Mouse (Mus musculus): ENCODE measurements around the gene Serpina16.

DNA sequence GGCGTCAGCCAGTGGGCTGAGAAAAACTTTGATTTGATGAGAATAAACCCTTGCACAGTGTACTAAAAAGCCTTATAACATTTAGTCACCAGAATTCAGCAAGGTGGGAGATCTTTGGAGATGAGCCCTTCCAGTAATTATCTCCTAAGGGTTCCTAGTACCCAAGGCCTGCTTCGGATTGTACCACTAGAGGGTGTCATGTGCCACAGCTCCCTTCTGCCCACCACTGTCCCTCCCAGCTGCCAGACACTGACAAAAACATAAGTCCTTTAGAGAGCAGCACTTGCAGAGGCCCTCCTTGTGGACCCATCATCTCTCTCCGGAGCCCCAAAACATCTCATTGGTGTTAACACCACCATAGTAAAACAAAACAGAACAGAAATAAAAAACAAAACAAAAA is 35.6 kb upstream of the Serpina16 start:
- TF ChIP-seq POLR2A (IDR thresholded peaks at IDR 0.05; ENCODE audit: insufficient read depth, low read length) (no peak), CTCF (IDR thresholded peaks at IDR 0.05; ENCODE audit: low read depth, low read length) (no peak), EP300 (IDR thresholded peaks at IDR 0.05; ENCODE audit: insufficient read depth, low read depth, low read length) (no peak)

Measured in ES-Bruce4 (cell line).